Mouse (Mus musculus): ENCODE data around the gene Tex21.

DNA sequence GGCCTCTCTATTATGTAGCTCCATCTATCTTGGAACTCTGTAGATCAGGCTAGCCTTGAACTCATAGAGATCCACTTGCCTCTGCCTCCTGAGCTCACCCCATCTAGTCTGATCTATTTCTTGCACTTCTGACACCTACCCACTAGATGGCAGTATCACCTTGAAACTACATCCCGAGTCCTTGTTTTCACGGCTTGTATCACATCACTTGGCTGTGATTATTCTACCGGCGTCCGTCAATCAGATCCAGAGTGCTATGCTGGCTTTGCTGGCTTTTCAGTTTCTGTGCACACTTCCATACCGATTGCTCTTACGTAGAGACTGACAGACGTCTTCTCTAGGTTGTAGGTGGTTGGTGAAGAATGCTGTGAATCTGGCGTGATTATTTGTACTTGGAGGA, 20.3 kb upstream of the Tex21 start:
- TF ChIP-seq POLR2A (IDR thresholded peaks at IDR 0.05; ENCODE audit: control insufficient read depth, extremely low read depth, insufficient read depth, low read length, poor library complexity), result no peak
- no peak for TF ChIP-seq CTCF (IDR thresholded peaks at IDR 0.05; ENCODE audit: borderline replicate concordance, control insufficient read depth, extremely low read depth, insufficient read depth, low read length, poor library complexity)
